8 mouse cellular contexts compared by ENCODE assay signal in genomic region chr4:133829281-133830070, GRCm38 (mm10). TPM values are rescaled to one million over a fixed set of nuclear protein-coding genes. Genes with fewer than 3 reads are reported as not detected.
A peak's percentile ranks its signal among the peaks of the same experiment; 100 is the strongest.
DNase-seq lines count a peak whose midpoint lies in the region; ATAC-seq and TF ChIP-seq lines count a peak whose summit lies in the region.

No protein-coding gene starts in this region.

- no peak overlapping the region for H3K27ac ChIP-seq in heart, embryonic 11.5 days (ENCODE audit: low read depth, low read length)
- H3K27ac ChIP-seq in kidney, embryonic 16.5 days (ENCODE audit: low read length) = no peak overlapping the region
- H3K27ac ChIP-seq in liver, adult 2 months (replicated peaks; ENCODE audit: insufficient read depth, low read depth, low read length) = no peak overlapping the region

- no peaks in the 10 kb centered on the region for H3K9me3 ChIP-seq in heart, embryonic 11.5 days (replicated peaks; ENCODE audit: control insufficient read depth, low read length)
- H3K9me3 ChIP-seq in kidney, embryonic 16.5 days (ENCODE audit: low read length) = no peaks in the 10 kb centered on the region

- peak overlapping the region; percentile 5; the same call in 1 of the 2 replicates for H3K4me3 ChIP-seq in heart, embryonic 11.5 days (ENCODE audit: low read depth, low read length)
- H3K4me3 ChIP-seq in kidney, embryonic 16.5 days (ENCODE audit: low read length) = no peak overlapping the region
- no peak overlapping the region for H3K4me3 ChIP-seq in liver, adult 2 months (ENCODE audit: insufficient read depth, low read depth, low read length)

- H3K27me3 ChIP-seq in heart, embryonic 11.5 days (ENCODE audit: control insufficient read depth, insufficient read depth, low read length) = no peaks in the 10 kb centered on the region
- 0 out of 2 replicates have a peak, but pooled peaks cover 5% of the 10 kb centered on the region for H3K27me3 ChIP-seq in kidney, embryonic 16.5 days (ENCODE audit: insufficient read depth, low read length)
- H3K27me3 ChIP-seq in liver, adult 2 months (ENCODE audit: control insufficient read depth, insufficient read depth, low read length) = no peaks in the 10 kb centered on the region
- H3K27me3 ChIP-seq in splenic B cell, adult 2 months (ENCODE audit: control insufficient read depth, insufficient read depth, low read length, poor library complexity, severe bottlenecking) = no peaks in the 10 kb centered on the region

- peak overlapping the region; percentile 55 for H3K4me2 ChIP-seq in heart, embryonic 11.5 days
- H3K4me2 ChIP-seq in kidney, embryonic 16.5 days (replicated peaks; ENCODE audit: low read depth, low read length) = peak overlapping the region; percentile 28; the same call in 1 of the 2 replicates

- ATAC-seq in activated CD4-positive, CD25-positive, alpha-beta regulatory T cell, adult 4 months = peak; percentile 40
- no peak for ATAC-seq in heart, embryonic 11.5 days (replicated peaks; ENCODE audit: insufficient number of reproducible peaks, low FRiP score, low TSS enrichment)
- ATAC-seq in kidney, embryonic 16.5 days (ENCODE audit: low FRiP score, low TSS enrichment) = no peak

- peak; percentile 60 for TF ChIP-seq CTCF in liver, adult 2 months (IDR thresholded peaks at IDR 0.05; ENCODE audit: low read depth, low read length)

- H3K36me3 ChIP-seq in heart, embryonic 11.5 days (ENCODE audit: control insufficient read depth, insufficient read depth, low read length) = no peaks in the 10 kb centered on the region
- H3K36me3 ChIP-seq in kidney, embryonic 16.5 days (ENCODE audit: insufficient read depth, low read length) = no peaks in the 10 kb centered on the region
- H3K36me3 ChIP-seq in liver, adult 2 months (ENCODE audit: control insufficient read depth, insufficient read depth, low read length) = no peaks in the 10 kb centered on the region
- H3K36me3 ChIP-seq in splenic B cell, adult 2 months (ENCODE audit: control insufficient read depth, insufficient read depth, low read length, poor library complexity, severe bottlenecking) = no peaks in the 10 kb centered on the region

- no peak overlapping the region for H3K9ac ChIP-seq in heart, embryonic 11.5 days (ENCODE audit: low read depth, low read length)
- 0 out of 2 replicates have a peak overlapping the region, but pooled peaks have one; percentile 8 for H3K9ac ChIP-seq in kidney, embryonic 16.5 days (replicated peaks; ENCODE audit: low read length)
- 0 out of 2 replicates have a peak overlapping the region, but pooled peaks have one; percentile 29 for H3K9ac ChIP-seq in liver, adult 2 months (ENCODE audit: low read depth, low read length)

- H3K79me2 ChIP-seq in liver, adult 2 months (ENCODE audit: control insufficient read depth, insufficient read depth, low read length) = no peaks in the 10 kb centered on the region

- WGBS in heart, embryonic 11.5 days (ENCODE audit: insufficient replicate concordance) = 15% methylated on average over 10 of the region's 10 CpGs
- WGBS in kidney, embryonic 16.5 days = 7% methylated on average over 10 of the region's 10 CpGs
- 10% methylated on average over 10 of the region's 10 CpGs for WGBS in liver, adult 2 months

- DNase-seq in 3T3-L1 (ENCODE audit: low read depth, low spot score) = peak; percentile 84
- peak; percentile 56 for DNase-seq in embryo, embryonic 11.5 days (ENCODE audit: low read depth, low spot score)
- DNase-seq in liver, adult 2 months (ENCODE audit: extremely low read depth, low read depth, low spot score) = peak; percentile 42
- peak; percentile 91 for DNase-seq in naive thymus-derived CD4-positive, alpha-beta T cell, adult 2 months (ENCODE audit: low read depth)
- DNase-seq in splenic B cell, adult 2 months (ENCODE audit: low read depth, low spot score) = peak; percentile 88

- TF ChIP-seq POLR2A in liver, adult 2 months (IDR thresholded peaks at IDR 0.05; ENCODE audit: extremely low read depth, insufficient read depth, low read length) = no peak

- peaks cover 9% of the 10 kb centered on the region; the same call in 1 of the 2 replicates for H3K4me1 ChIP-seq in heart, embryonic 11.5 days (ENCODE audit: control insufficient read depth, insufficient read depth, low read length)
- peaks cover 12% of the 10 kb centered on the region; the same call in 1 of the 2 replicates for H3K4me1 ChIP-seq in kidney, embryonic 16.5 days (ENCODE audit: insufficient read depth, low read length)
- peaks cover 2% of the 10 kb centered on the region; the same call in 1 of the 2 replicates for H3K4me1 ChIP-seq in liver, adult 2 months (ENCODE audit: control insufficient read depth, insufficient read depth, low read length)

RNA-seq across cellular contexts. Expression of gene Rps6ka1, which starts 58.1 kb away (rescaled TPM):
- 100 to 1,000 TPM in 1 of 2 experiments, 10 to 100 TPM in 1; 96.5 to 113 TPM for polyA plus RNA-seq in activated CD4-positive, CD25-positive, alpha-beta regulatory T cell, adult 4 months (2017; shearing (Covaris generic))
- polyA plus RNA-seq in heart, embryonic 11.5 days (2014; fragmentation: Nextera tagmentation; extraction: Ambion mirVana) = 20.9 and 23.1 TPM in 2 replicates
- 52.0 and 53.4 TPM in 2 replicates for polyA plus RNA-seq in kidney, embryonic 16.5 days (2015; fragmentation: Nextera tagmentation; extraction: Ambion mirVana)
- total RNA-seq in liver, adult 2 months (2014; rRNA removed) = 4.1 and 5.1 TPM in 2 replicates
- polyA plus RNA-seq in liver, adult 2 months (2012; rRNA removed) = 8.6 and 16.9 TPM in 2 replicates
